Mouse (Mus musculus) gastrocnemius, postnatal 4 days (tissue): ENCODE data around the gene Hspa1b. TPM values are rescaled to one million over a fixed set of nuclear protein-coding genes. Genes with fewer than 3 reads are reported as not detected.
"Not testable (repeated sequence)": the region's sequence is repeated elsewhere in the genome, so short reads cannot be mapped to it uniquely, and the experiment has no call there.

Experiments used
- DNase-seq, 2 experiments: peaks; one replicate each; pipeline ENCODE4 v3.0.0; 2021 to 2022; ENCODE audit warnings: low spot score in 2 of 2, mixed read lengths in 2 of 2
- long read RNA-seq, 2 experiments: library from polyadenylated mRNA; stranded (forward); transcript quantifications; one replicate each; pipeline ENCODE4 v2.0.0; 2021
- total RNA-seq, 2 experiments: library from RNA; stranded (reverse); gene quantifications; 2 replicates each; pipeline ENCODE4 v1.2.3; 2021

Gene Hspa1b
- 1 to 10 TPM; 3.7 to 4.0 TPM for total RNA-seq
- long read RNA-seq, experiment 1, transcript Hspa1b-201 (1 exons, 2,803 nt), result major isoform, 7 of 7 reads
- long read RNA-seq, experiment 1, partial matches to known transcripts, result 0 of 7 reads
- long read RNA-seq, experiment 1, other reads (novel, unspliced or antisense), result 0 of 7 reads
- long read RNA-seq, experiment 2, partial matches to known transcripts, result 0 of 3 reads
- long read RNA-seq, experiment 2, other reads (novel, unspliced or antisense), result 0 of 3 reads

GRCm38 (mm10) chr17:34959130-34959778, at the start of gene Hspa1b:
Gene Hspa1b, minus strand, starts transcription at chr17:34959238.
- DNase-seq, result peak; percentile 35 to 77

GRCm38 (mm10) chr17:35007387-35007991, 48.5 kb upstream of the Hspa1b start:
- DNase-seq, result no peak

GRCm38 (mm10) chr17:35005902-35006301, 46.9 kb upstream of the Hspa1b start:
- not testable (repeated sequence) for DNase-seq

- DNase-seq, result no peak
Measured at GRCm38 (mm10) chr17:35005158-35005557, 46.1 kb upstream of the Hspa1b start.

GRCm38 (mm10) chr17:35004075-35004717, 45.2 kb upstream of the Hspa1b start:
- DNase-seq, result no peak

GRCm38 (mm10) chr17:35003022-35003838, 44.2 kb upstream of the Hspa1b start:
- no peak for DNase-seq

GRCm38 (mm10) chr17:35002153-35002865, 43.3 kb upstream of the Hspa1b start:
- no peak for DNase-seq

GRCm38 (mm10) chr17:35001452-35002152, 42.6 kb upstream of the Hspa1b start:
- DNase-seq, result peak in 1 of 2 experiments; percentile 50

- peak; percentile 83 to 89 for DNase-seq
Measured at GRCm38 (mm10) chr17:35000717-35001451, 41.8 kb upstream of the Hspa1b start, which contains the start of gene Vars. Gene Vars, plus strand, starts transcription at chr17:35000987.

- DNase-seq, result not testable (repeated sequence)
Measured at GRCm38 (mm10) chr17:34999871-35000716, 41.1 kb upstream of the Hspa1b start.

- no peak for DNase-seq
Measured at GRCm38 (mm10) chr17:34998526-34999430, 39.7 kb upstream of the Hspa1b start.

- no peak for DNase-seq
Measured at GRCm38 (mm10) chr17:34997142-34997483, 38.1 kb upstream of the Hspa1b start.

- no peak for DNase-seq
Measured at GRCm38 (mm10) chr17:34996411-34997141, 37.5 kb upstream of the Hspa1b start.

GRCm38 (mm10) chr17:34995927-34996326, 36.9 kb upstream of the Hspa1b start:
- not testable (repeated sequence) for DNase-seq

GRCm38 (mm10) chr17:34995192-34995591, 36.2 kb upstream of the Hspa1b start:
- not testable (repeated sequence) for DNase-seq

- DNase-seq, result no peak
Measured at GRCm38 (mm10) chr17:34994751-34995150, 35.7 kb upstream of the Hspa1b start.
